Comparison of ENCODE assay signal across 7 mouse cellular contexts in genomic region chr11:102992940-102993339, GRCm38 (mm10). TPM values are rescaled to one million over a fixed set of nuclear protein-coding genes. Genes with fewer than 3 reads are reported as not detected.
DNase-seq lines count a peak whose midpoint lies in the region; ATAC-seq lines count a peak whose summit lies in the region.

No protein-coding gene starts in this region.

- no peak overlapping the region for H3K4me2 ChIP-seq in forebrain, embryonic 13.5 days
- no peak overlapping the region for H3K4me2 ChIP-seq in hindbrain, embryonic 12.5 days (replicated peaks)
- no peak overlapping the region for H3K4me2 ChIP-seq in limb, embryonic 11.5 days (ENCODE audit: low read depth, severe bottlenecking)
- H3K4me2 ChIP-seq in midbrain, embryonic 14.5 days (ENCODE audit: low read length): no peak overlapping the region

- ATAC-seq in forebrain, embryonic 13.5 days: peak; percentile 52
- peak; percentile 58 for ATAC-seq in hindbrain, embryonic 12.5 days (ENCODE audit: low FRiP score)
- ATAC-seq in limb, embryonic 11.5 days (ENCODE audit: insufficient number of reproducible peaks, low FRiP score, low TSS enrichment, low read depth): no peak
- peak; percentile 39; the same call in 1 of the 2 replicates for ATAC-seq in midbrain, embryonic 14.5 days (ENCODE audit: low FRiP score, low TSS enrichment)

- H3K27ac ChIP-seq in forebrain, embryonic 13.5 days: no peak overlapping the region
- no peak overlapping the region; the same call in 1 of the 2 replicates for H3K27ac ChIP-seq in hindbrain, embryonic 12.5 days
- no peak overlapping the region for H3K27ac ChIP-seq in limb, embryonic 11.5 days (replicated peaks; ENCODE audit: low read depth, low read length)
- H3K27ac ChIP-seq in midbrain, embryonic 14.5 days (replicated peaks; ENCODE audit: low read depth, low read length): no peak overlapping the region

- H3K4me1 ChIP-seq in forebrain, embryonic 13.5 days: peaks cover 32% of the 10 kb centered on the region
- H3K4me1 ChIP-seq in hindbrain, embryonic 12.5 days: peaks cover 45% of the 10 kb centered on the region
- peaks cover 13% of the 10 kb centered on the region for H3K4me1 ChIP-seq in limb, embryonic 11.5 days (ENCODE audit: control insufficient read depth, insufficient read depth, low read length)
- H3K4me1 ChIP-seq in midbrain, embryonic 14.5 days (ENCODE audit: control insufficient read depth, insufficient read depth, low read length): peaks cover 33% of the 10 kb centered on the region

- peak; percentile 79 for DNase-seq in MN1 (ENCODE audit: low spot score)
- DNase-seq in c-Kit-negative CD71-positive TER-119-positive erythroid progenitor cells, embryonic 14.5 days (ENCODE audit: low read depth, low spot score): peak; percentile 31
- DNase-seq in limb, embryonic 11.5 days (ENCODE audit: low spot score): peak; percentile 87
- DNase-seq in midbrain, embryonic 14.5 days: peak; percentile 86
- DNase-seq in spleen, adult 18-20 months: peak; percentile 27 to 73

- no peaks in the 10 kb centered on the region for H3K9me3 ChIP-seq in forebrain, embryonic 13.5 days (replicated peaks)
- H3K9me3 ChIP-seq in hindbrain, embryonic 12.5 days (replicated peaks): no peaks in the 10 kb centered on the region
- H3K9me3 ChIP-seq in limb, embryonic 11.5 days (ENCODE audit: control insufficient read depth, low read length): no peaks in the 10 kb centered on the region
- no peaks in the 10 kb centered on the region for H3K9me3 ChIP-seq in midbrain, embryonic 14.5 days (ENCODE audit: control insufficient read depth, low read length)

- H3K9ac ChIP-seq in forebrain, embryonic 13.5 days: no peak overlapping the region
- H3K9ac ChIP-seq in hindbrain, embryonic 12.5 days: no peak overlapping the region
- H3K9ac ChIP-seq in limb, embryonic 11.5 days (ENCODE audit: low read length): no peak overlapping the region
- H3K9ac ChIP-seq in midbrain, embryonic 14.5 days (replicated peaks; ENCODE audit: low read length): no peak overlapping the region

- peaks cover 41% of the 10 kb centered on the region for H3K36me3 ChIP-seq in forebrain, embryonic 13.5 days (ENCODE audit: poor library complexity, severe bottlenecking)
- H3K36me3 ChIP-seq in hindbrain, embryonic 12.5 days: peaks cover 41% of the 10 kb centered on the region
- peaks cover 22% of the 10 kb centered on the region for H3K36me3 ChIP-seq in limb, embryonic 11.5 days (ENCODE audit: control insufficient read depth, insufficient read depth, low read length)
- peaks cover 41% of the 10 kb centered on the region for H3K36me3 ChIP-seq in midbrain, embryonic 14.5 days (ENCODE audit: control insufficient read depth, insufficient read depth, low read length)

- peaks cover 43% of the 10 kb centered on the region for H3K27me3 ChIP-seq in forebrain, embryonic 13.5 days
- H3K27me3 ChIP-seq in hindbrain, embryonic 12.5 days: peaks cover 45% of the 10 kb centered on the region
- peaks cover 33% of the 10 kb centered on the region for H3K27me3 ChIP-seq in limb, embryonic 11.5 days (ENCODE audit: control insufficient read depth, insufficient read depth, low read length)
- H3K27me3 ChIP-seq in midbrain, embryonic 14.5 days (ENCODE audit: control insufficient read depth, insufficient read depth, low read length): peaks cover 12% of the 10 kb centered on the region

- H3K4me3 ChIP-seq in forebrain, embryonic 13.5 days: no peak overlapping the region
- H3K4me3 ChIP-seq in hindbrain, embryonic 12.5 days: no peak overlapping the region
- no peak overlapping the region for H3K4me3 ChIP-seq in limb, embryonic 11.5 days (ENCODE audit: low read depth, low read length)
- H3K4me3 ChIP-seq in midbrain, embryonic 14.5 days (replicated peaks; ENCODE audit: low read depth, low read length): no peak overlapping the region

- WGBS in forebrain, embryonic 13.5 days: 2% methylated on average over 5 of the region's 5 CpGs
- WGBS in hindbrain, embryonic 12.5 days: 9% methylated on average over 5 of the region's 5 CpGs
- 8% methylated on average over 5 of the region's 5 CpGs for WGBS in limb, embryonic 11.5 days
- WGBS in midbrain, embryonic 14.5 days: 6% methylated on average over 5 of the region's 5 CpGs

RNA-seq across cellular contexts. Expression of gene Nmt1, which starts 35.0 kb away (rescaled TPM):
- 47.3 and 53.9 TPM in 2 replicates for polyA plus RNA-seq in forebrain, embryonic 13.5 days (2015; fragmentation: Nextera tagmentation; extraction: Ambion mirVana)
- 38.6 and 40.3 TPM in 2 replicates for polyA plus RNA-seq in hindbrain, embryonic 12.5 days (2016; fragmentation: Nextera tagmentation; extraction: Ambion mirVana)
- 69.1 and 69.8 TPM in 2 replicates for polyA plus RNA-seq in limb, embryonic 11.5 days (2014; fragmentation: Nextera tagmentation; extraction: Ambion mirVana)
- 30.7 and 38.0 TPM in 2 replicates for polyA plus RNA-seq in midbrain, embryonic 14.5 days (2014; fragmentation: Nextera tagmentation; extraction: Ambion mirVana)

RNA-seq across cellular contexts. Expression of gene Dcakd, which starts 35.2 kb away (rescaled TPM):
- polyA plus RNA-seq in forebrain, embryonic 13.5 days (2015; fragmentation: Nextera tagmentation; extraction: Ambion mirVana): 182 and 195 TPM in 2 replicates
- 160 and 161 TPM in 2 replicates for polyA plus RNA-seq in hindbrain, embryonic 12.5 days (2016; fragmentation: Nextera tagmentation; extraction: Ambion mirVana)
- polyA plus RNA-seq in limb, embryonic 11.5 days (2014; fragmentation: Nextera tagmentation; extraction: Ambion mirVana): 335 and 349 TPM in 2 replicates
- polyA plus RNA-seq in midbrain, embryonic 14.5 days (2014; fragmentation: Nextera tagmentation; extraction: Ambion mirVana): 183 and 209 TPM in 2 replicates

RNA-seq across cellular contexts. Expression of gene C1ql1, which starts 46.5 kb away (rescaled TPM):
- 1.4 and 1.5 TPM in 2 replicates for polyA plus RNA-seq in forebrain, embryonic 13.5 days (2015; fragmentation: Nextera tagmentation; extraction: Ambion mirVana)
- 11.7 and 13.2 TPM in 2 replicates for polyA plus RNA-seq in hindbrain, embryonic 12.5 days (2016; fragmentation: Nextera tagmentation; extraction: Ambion mirVana)
- 0.85 and 0.88 TPM in 2 replicates for polyA plus RNA-seq in limb, embryonic 11.5 days (2014; fragmentation: Nextera tagmentation; extraction: Ambion mirVana)
- 14.3 and 18.8 TPM in 2 replicates for polyA plus RNA-seq in midbrain, embryonic 14.5 days (2014; fragmentation: Nextera tagmentation; extraction: Ambion mirVana)

Comparison
In these comparisons a context has a peak if more than half of its experiments do, and no peak if none do; other contexts are left out.
1. DNase-seq: peak in every context shown above with its lines; median percentile 87 in limb, embryonic 11.5 days; 86 in midbrain, embryonic 14.5 days; 79 in MN1; 50 in spleen, adult 18-20 months; 31 in c-Kit-negative CD71-positive TER-119-positive erythroid progenitor cells, embryonic 14.5 days.